Mouse (Mus musculus): Measurements from ENCODE around the gene Pald1. TPM values are rescaled to one million over a fixed set of nuclear protein-coding genes. Genes with fewer than 3 reads are reported as not detected.

The Pald1 gene
- polyA plus RNA-seq, 1 experiment from 2014 or later = 29.9 TPM

DNA sequence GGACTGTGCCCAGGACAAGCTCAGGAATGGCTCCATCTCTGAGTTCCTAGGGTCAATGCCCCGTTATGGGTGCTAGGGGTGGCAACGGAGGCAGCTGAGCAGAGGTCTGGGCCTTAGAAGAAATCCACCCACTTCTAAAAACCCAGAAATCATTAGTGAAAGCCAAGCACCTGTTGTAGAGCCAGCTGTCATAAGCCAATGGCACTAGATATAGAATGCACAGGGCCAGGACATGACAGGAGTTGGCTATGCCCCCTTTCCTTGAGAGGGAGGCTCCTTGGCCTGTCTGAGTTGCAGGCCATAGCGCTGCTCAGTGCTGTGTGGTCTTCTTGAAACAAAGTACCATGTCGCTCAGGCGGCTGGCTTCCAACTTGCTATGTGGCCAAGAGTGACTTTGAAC is 17.1 kb upstream of the Pald1 start:
- Histone ChIP-seq H3K9me3 (no peaks in the 10 kb centered on the region), H3K27ac (replicated peaks) (no peak overlapping the region), H3K4me1 (0 out of 2 replicates have a peak, but pooled peaks cover 4% of the 10 kb centered on the region), H3K27me3 (replicated peaks; ENCODE audit: low read depth, poor library complexity, severe bottlenecking) (peaks cover 1% of the 10 kb centered on the region), H3K4me3 (no peak overlapping the region), H3K36me3 (replicated peaks) (no peaks in the 10 kb centered on the region)
- WGBS = 90% methylated on average over 5 of the region's 5 CpGs
- no peak for DNase-seq (ENCODE audit: low spot score)

GRCm38 (mm10) chr10:61399156-61399734 is 15.9 kb upstream of the Pald1 start:
- Histone ChIP-seq H3K9me3 (no peaks in the 10 kb centered on the region), H3K27me3 (replicated peaks; ENCODE audit: low read depth, poor library complexity, severe bottlenecking) (no peaks in the 10 kb centered on the region; the same call in 1 of the 2 replicates), H3K4me1 (peaks cover 10% of the 10 kb centered on the region), H3K27ac (replicated peaks) (no peak overlapping the region), H3K4me3 (no peak overlapping the region), H3K36me3 (replicated peaks) (no peaks in the 10 kb centered on the region)
- WGBS = 24% methylated on average over 13 of the region's 13 CpGs
- peak; percentile 86 for DNase-seq (ENCODE audit: low spot score)

DNA sequence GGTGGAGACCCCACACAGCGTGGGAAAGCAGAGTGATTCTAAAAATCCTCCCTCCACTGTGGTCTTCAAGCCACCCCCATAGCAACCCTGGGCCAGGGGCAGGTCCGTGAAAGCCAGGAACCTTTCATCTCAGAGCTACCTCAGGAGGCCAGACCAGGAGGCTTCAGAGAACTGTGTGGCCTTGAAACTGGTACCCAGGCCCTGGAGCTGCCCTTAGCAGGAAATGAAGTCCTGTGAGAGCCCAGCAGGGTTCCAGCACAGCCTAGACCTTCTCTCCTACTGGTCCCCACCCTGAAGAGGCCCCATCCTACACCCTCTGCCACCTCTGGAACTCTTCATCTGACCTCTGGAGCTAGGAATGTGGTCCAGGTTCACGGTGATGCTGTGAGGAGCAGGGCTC is 14.8 kb upstream of the Pald1 start:
- H3K4me3 ChIP-seq = no peak overlapping the region
- peaks cover 10% of the 10 kb centered on the region for H3K4me1 ChIP-seq
- H3K27me3 ChIP-seq (replicated peaks; ENCODE audit: low read depth, poor library complexity, severe bottlenecking) = no peaks in the 10 kb centered on the region; the same call in 1 of the 2 replicates
- peak overlapping the region; percentile 37; the same call in 1 of the 2 replicates for H3K27ac ChIP-seq (replicated peaks)
- no peaks in the 10 kb centered on the region for H3K36me3 ChIP-seq (replicated peaks)
- no peaks in the 10 kb centered on the region for H3K9me3 ChIP-seq
- WGBS = 48% methylated on average over 3 of the region's 3 CpGs
- DNase-seq (ENCODE audit: low spot score) = no peak

DNA sequence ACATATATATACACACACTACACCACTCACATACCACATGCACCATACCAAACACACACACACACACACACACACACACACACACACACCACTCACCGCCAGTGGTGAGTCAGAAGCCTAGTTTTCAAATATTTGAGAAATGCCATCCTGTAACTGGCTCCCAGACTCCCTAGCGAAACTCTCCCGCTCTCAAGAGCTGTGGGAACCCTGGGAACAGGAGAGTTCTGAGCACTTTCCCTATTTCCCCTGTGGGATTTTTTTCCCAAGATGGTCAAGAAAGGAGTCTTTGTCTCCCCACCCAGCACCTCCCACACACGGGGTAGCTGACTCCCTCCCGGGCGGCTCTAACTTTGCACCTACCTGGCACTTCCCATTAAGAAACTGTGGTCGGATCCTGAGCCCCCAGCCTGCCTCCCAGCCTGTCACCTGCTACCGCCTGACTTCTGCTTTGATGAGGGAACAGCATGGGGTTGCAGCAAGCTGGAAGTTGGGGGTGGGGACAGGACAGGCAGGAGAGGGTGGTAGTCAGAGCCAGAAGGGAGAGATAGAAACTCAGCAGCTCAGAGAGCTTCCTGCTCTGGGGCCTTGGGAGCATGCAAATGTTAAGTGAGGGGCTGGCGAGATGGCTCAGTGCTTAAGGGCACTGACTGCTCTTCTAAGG is 11.3 kb upstream of the Pald1 start:
- H3K27ac ChIP-seq (replicated peaks) = 0 out of 2 replicates have a peak overlapping the region, but pooled peaks have one; percentile 40
- no peaks in the 10 kb centered on the region for H3K36me3 ChIP-seq (replicated peaks)
- no peak for DNase-seq (ENCODE audit: low spot score)
- WGBS = 13% methylated on average over 9 of the region's 9 CpGs
- H3K4me3 ChIP-seq = no peak overlapping the region
- peaks cover 19% of the 10 kb centered on the region for H3K4me1 ChIP-seq
- H3K27me3 ChIP-seq (replicated peaks; ENCODE audit: low read depth, poor library complexity, severe bottlenecking) = no peaks in the 10 kb centered on the region; the same call in 1 of the 2 replicates
- H3K9me3 ChIP-seq = no peaks in the 10 kb centered on the region

DNA sequence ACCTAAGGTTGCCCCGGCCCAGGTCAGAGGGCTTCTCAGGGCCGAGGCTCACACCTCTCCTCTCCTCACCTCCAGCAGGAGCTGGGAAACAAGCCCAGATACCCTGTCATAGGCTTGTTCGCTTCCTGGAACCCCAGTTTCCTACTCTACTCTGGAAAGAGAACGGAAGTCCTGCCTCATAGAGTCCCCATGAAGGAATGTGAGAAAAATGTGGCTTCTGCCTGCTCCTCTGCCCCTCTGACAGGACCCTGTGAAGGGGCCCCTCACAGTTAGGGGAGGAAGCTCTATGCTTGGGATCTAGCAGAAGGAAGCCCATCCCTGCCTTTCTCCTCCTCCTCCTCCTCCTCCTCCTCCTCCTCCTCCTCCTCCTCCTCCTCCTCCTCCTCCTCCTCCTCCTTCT is 9.3 kb upstream of the Pald1 start:
- WGBS = 59% methylated on average over 4 of the region's 4 CpGs
- 0 out of 2 replicates have a peak overlapping the region, but pooled peaks have one; percentile 6 for H3K27ac ChIP-seq (replicated peaks)
- DNase-seq (ENCODE audit: low spot score) = no peak

GRCm38 (mm10) chr10:61390148-61390547 is 6.8 kb upstream of the Pald1 start:
- H3K4me1 ChIP-seq = peaks cover 27% of the 10 kb centered on the region
- H3K4me3 ChIP-seq = no peak overlapping the region
- WGBS = 83% methylated on average over 2 of the region's 2 CpGs
- H3K9me3 ChIP-seq = no peaks in the 10 kb centered on the region
- peaks cover 7% of the 10 kb centered on the region for H3K27me3 ChIP-seq (replicated peaks; ENCODE audit: low read depth, poor library complexity, severe bottlenecking)
- DNase-seq (ENCODE audit: low spot score) = no peak
- no peak overlapping the region for H3K27ac ChIP-seq (replicated peaks)
- no peaks in the 10 kb centered on the region for H3K36me3 ChIP-seq (replicated peaks)

More for the DNA sequence above, 9.3 kb upstream of the Pald1 start:
- Histone ChIP-seq H3K36me3 (replicated peaks) (no peaks in the 10 kb centered on the region), H3K27me3 (replicated peaks; ENCODE audit: low read depth, poor library complexity, severe bottlenecking) (no peaks in the 10 kb centered on the region; the same call in 1 of the 2 replicates), H3K4me3 (no peak overlapping the region), H3K4me1 (peaks cover 22% of the 10 kb centered on the region), H3K9me3 (no peaks in the 10 kb centered on the region)

DNA sequence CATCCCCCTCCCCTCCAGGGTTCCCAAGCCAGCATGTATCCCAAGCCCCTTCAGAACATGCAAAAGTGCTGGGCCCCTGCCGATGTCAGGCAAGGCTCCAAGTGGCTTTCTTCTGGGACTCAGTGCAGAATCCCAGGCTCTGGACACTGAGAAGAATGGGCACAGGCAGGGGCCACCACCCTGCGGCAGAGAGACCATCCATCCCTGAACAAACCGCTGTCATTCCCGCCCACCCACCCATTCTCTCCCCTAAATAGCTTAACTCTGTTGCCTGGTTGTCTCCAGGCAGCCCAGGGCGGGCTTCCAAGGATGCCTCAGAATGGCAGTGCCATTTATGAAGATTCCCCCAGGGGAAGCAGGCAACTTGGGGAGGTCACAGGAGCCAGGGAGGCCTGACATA is 5.7 kb upstream of the Pald1 start:
- no peaks in the 10 kb centered on the region for H3K9me3 ChIP-seq
- DNase-seq (ENCODE audit: low spot score) = no peak
- peaks cover 14% of the 10 kb centered on the region; the same call in 1 of the 2 replicates for H3K27me3 ChIP-seq (replicated peaks; ENCODE audit: low read depth, poor library complexity, severe bottlenecking)
- peaks cover 24% of the 10 kb centered on the region for H3K4me1 ChIP-seq
- 60% methylated on average over 5 of the region's 5 CpGs for WGBS
- no peak overlapping the region; the same call in 1 of the 2 replicates for H3K27ac ChIP-seq (replicated peaks)
- no peak overlapping the region for H3K4me3 ChIP-seq
- H3K36me3 ChIP-seq (replicated peaks) = no peaks in the 10 kb centered on the region

DNA sequence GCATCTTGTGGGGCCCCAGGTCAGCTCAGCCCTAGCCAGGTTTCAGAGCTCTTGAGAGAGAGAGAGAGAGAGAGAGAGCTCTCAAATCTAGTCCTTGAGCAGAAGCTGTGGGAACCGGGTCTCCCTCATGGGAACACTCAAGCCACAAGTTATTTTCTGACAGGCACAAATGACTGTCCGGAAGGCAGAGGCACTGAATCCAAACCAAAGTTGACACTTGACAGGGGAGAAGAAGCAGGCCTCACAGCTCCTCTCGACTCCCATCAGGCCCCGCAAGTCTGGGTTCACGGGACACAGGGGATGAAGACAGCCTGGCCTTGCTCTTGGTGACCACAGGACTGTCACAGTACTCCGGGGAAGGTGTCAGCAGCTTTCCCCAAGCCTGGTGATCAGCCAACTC is 3.0 kb upstream of the Pald1 start:
- peaks cover 43% of the 10 kb centered on the region for H3K4me1 ChIP-seq
- no peaks in the 10 kb centered on the region for H3K9me3 ChIP-seq
- H3K4me3 ChIP-seq = no peak overlapping the region
- no peak for DNase-seq (ENCODE audit: low spot score)
- no peaks in the 10 kb centered on the region for H3K36me3 ChIP-seq (replicated peaks)
- peaks cover 26% of the 10 kb centered on the region for H3K27me3 ChIP-seq (replicated peaks; ENCODE audit: low read depth, poor library complexity, severe bottlenecking)
- 0 out of 2 replicates have a peak overlapping the region, but pooled peaks have one; percentile 19 for H3K27ac ChIP-seq (replicated peaks)
- WGBS = 75% methylated on average over 6 of the region's 6 CpGs

- Histone ChIP-seq H3K27me3 (replicated peaks; ENCODE audit: low read depth, poor library complexity, severe bottlenecking) (peaks cover 31% of the 10 kb centered on the region), H3K27ac (replicated peaks) (no peak overlapping the region), H3K4me1 (peaks cover 54% of the 10 kb centered on the region), H3K9me3 (no peaks in the 10 kb centered on the region), H3K4me3 (no peak overlapping the region), H3K36me3 (replicated peaks) (no peaks in the 10 kb centered on the region)
- no peak for DNase-seq (ENCODE audit: low spot score)
- 83% methylated on average over 6 of the region's 6 CpGs for WGBS
These were observed 1.8 kb upstream of the Pald1 start for GRCm38 (mm10) chr10:61385174-61385573.

DNA sequence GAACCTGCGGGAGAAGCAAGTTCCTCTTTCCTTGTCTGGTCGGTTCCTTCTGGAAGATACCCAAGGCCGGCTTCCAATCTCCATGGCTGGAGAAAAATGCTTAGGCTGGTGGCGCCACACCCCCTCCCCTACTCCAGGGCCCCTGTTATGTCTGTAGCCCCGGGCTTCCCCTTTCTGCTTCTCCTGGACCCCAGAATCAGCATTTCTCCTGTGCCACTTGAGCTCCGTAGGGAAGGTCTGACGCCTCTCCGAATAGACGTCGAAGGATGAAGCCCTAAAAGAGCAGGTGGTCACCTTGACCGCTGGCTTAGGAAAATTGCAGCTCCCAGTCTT is 351 bp upstream of the Pald1 start:
- Histone ChIP-seq H3K9me3 (no peaks in the 10 kb centered on the region), H3K27ac (replicated peaks) (peak overlapping the region; percentile 85), H3K27me3 (replicated peaks; ENCODE audit: low read depth, poor library complexity, severe bottlenecking) (peaks cover 31% of the 10 kb centered on the region), H3K4me1 (peaks cover 56% of the 10 kb centered on the region), H3K4me3 (peak overlapping the region; percentile 76), H3K36me3 (replicated peaks) (no peaks in the 10 kb centered on the region)
- WGBS = 1% methylated on average over 11 of the region's 11 CpGs
- DNase-seq (ENCODE audit: low spot score) = no peak

- Histone ChIP-seq H3K27ac (replicated peaks) (peak overlapping the region; percentile 85), H3K36me3 (replicated peaks) (peaks cover 4% of the 10 kb centered on the region; the same call in 1 of the 2 replicates), H3K4me1 (peaks cover 58% of the 10 kb centered on the region), H3K9me3 (no peaks in the 10 kb centered on the region), H3K27me3 (replicated peaks; ENCODE audit: low read depth, poor library complexity, severe bottlenecking) (peaks cover 31% of the 10 kb centered on the region), H3K4me3 (peak overlapping the region; percentile 76)
- WGBS = 2% methylated on average over 8 of the region's 8 CpGs
- DNase-seq (ENCODE audit: low spot score) = no peak
These were observed 1.0 kb downstream of the Pald1 start for GRCm38 (mm10) chr10:61382281-61382731.

GRCm38 (mm10) chr10:61381823-61382222 is 1.5 kb downstream of the Pald1 start:
- 12% methylated on average over 8 of the region's 8 CpGs for WGBS
- peaks cover 31% of the 10 kb centered on the region for H3K27me3 ChIP-seq (replicated peaks; ENCODE audit: low read depth, poor library complexity, severe bottlenecking)
- no peak for DNase-seq (ENCODE audit: low spot score)
- no peaks in the 10 kb centered on the region for H3K9me3 ChIP-seq
- H3K4me3 ChIP-seq = peak overlapping the region; percentile 76
- peak overlapping the region; percentile 85; the same call in 1 of the 2 replicates for H3K27ac ChIP-seq (replicated peaks)
- H3K36me3 ChIP-seq (replicated peaks) = peaks cover 4% of the 10 kb centered on the region; the same call in 1 of the 2 replicates
- peaks cover 58% of the 10 kb centered on the region for H3K4me1 ChIP-seq

DNA sequence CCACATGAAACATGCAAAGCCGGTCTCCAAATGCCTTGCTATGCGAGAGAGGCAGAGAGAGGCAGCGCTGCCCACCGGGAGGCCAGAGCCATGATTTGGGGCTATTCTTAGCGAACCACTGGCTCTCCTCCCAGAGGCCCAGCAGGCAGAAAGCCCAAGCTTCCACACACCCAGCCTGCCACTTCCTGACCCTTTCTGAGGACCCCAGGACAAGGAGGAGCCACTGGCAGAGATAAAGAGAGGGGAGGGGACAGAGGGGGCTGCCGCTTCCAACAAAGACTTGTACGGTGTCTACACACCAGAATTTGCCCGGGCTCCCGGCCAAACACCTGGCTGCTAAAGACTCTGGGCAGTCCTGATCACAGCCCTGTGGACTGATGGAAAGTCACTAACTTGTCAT is 3.1 kb downstream of the Pald1 start:
- DNase-seq (ENCODE audit: low spot score) = no peak
- H3K27me3 ChIP-seq (replicated peaks; ENCODE audit: low read depth, poor library complexity, severe bottlenecking) = peaks cover 24% of the 10 kb centered on the region
- peaks cover 66% of the 10 kb centered on the region for H3K4me1 ChIP-seq
- H3K36me3 ChIP-seq (replicated peaks) = peaks cover 4% of the 10 kb centered on the region; the same call in 1 of the 2 replicates
- H3K9me3 ChIP-seq = no peaks in the 10 kb centered on the region
- H3K4me3 ChIP-seq = peak overlapping the region; percentile 76
- WGBS = 10% methylated on average over 9 of the region's 9 CpGs
- H3K27ac ChIP-seq (replicated peaks) = peak overlapping the region; percentile 52; the same call in 1 of the 2 replicates
